Mouse (Mus musculus): Measurements from ENCODE around the gene Abca1.

DNA sequence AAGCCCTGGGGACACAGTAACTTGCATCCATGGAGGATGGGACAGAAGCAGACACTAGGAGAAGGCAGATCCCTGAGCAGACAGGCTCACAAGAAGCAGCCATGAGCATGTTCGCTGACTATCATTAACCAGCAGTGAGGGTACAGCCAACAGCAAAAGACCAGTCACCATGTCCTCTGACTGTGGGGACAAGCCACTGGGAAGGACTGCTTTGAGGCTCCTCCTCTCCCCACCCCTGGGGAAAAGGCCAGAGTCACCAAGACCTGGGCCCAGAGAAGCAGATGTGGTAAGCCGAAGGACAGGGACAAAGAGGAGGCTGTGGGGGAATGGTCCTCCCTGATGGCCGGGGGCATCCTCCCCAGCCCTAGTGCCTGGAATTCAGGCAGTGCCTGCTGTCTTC, 37.4 kb downstream of the Abca1 start:
- TF ChIP-seq CTCF (IDR thresholded peaks at IDR 0.05; ENCODE audit: extremely low read depth, insufficient read depth, low read length) (no peak), POLR2A (IDR thresholded peaks at IDR 0.05; ENCODE audit: extremely low read depth, insufficient read depth, low read length) (no peak)

All from cortical plate, adult 2 months (tissue).